Mouse (Mus musculus): ENCODE data around the gene Dach1. TPM values are rescaled to one million over a fixed set of nuclear protein-coding genes. Genes with fewer than 3 reads are reported as not detected.

Dach1 gene
- polyA plus RNA-seq, 1 experiment from 2014 or later: 4.0 TPM

DNA sequence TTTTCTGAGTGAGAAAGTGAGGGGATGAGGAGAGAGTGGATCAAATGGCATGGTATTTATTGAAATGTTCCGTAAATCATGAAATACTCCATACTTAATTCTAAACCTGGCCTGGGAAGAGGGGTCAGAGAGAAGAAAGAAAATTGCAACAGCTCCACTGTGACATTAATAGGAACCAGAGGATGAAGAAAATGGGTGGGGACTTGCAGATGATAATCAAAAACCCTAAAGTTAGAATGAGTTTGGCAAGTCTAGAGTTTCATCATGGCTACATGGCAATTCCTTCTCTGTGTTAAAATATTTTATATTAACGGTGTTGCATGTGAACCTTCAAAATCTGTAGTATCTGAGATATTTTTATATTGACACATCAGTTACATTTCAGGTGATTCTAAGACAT is 80.3 kb downstream of the Dach1 start:
- Histone ChIP-seq H3K27ac (no peak overlapping the region), H3K27me3 (ENCODE audit: insufficient read depth, poor library complexity, severe bottlenecking) (no peaks in the 10 kb centered on the region), H3K9me3 (no peaks in the 10 kb centered on the region), H3K4me1 (no peaks in the 10 kb centered on the region), H3K36me3 (no peaks in the 10 kb centered on the region), H3K4me3 (no peak overlapping the region)
- WGBS: 89% methylated on average over 2 of the region's 2 CpGs
- DNase-seq (ENCODE audit: low spot score): no peak

DNA sequence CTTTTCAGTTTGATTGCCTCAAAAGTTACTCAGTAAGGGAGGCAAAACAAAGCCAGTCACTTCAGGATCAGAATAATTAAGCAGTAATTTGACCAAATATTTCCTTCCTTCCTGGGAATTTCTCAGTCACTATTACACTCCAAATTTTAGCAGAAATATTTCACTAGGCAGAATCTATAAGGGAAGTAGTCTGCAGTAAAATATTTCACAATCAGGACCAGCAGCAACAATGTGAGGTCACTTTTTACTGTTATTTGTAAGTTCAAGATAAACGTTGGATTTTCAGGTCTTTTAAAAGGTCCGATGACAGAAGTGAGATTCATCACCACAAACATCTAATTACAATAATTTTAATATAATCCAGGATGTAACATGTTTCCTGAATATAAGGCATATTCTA is 82.2 kb downstream of the Dach1 start:
- H3K27ac ChIP-seq: no peak overlapping the region
- no peaks in the 10 kb centered on the region for H3K36me3 ChIP-seq
- no peak overlapping the region for H3K4me3 ChIP-seq
- DNase-seq (ENCODE audit: low spot score): no peak
- H3K9me3 ChIP-seq: no peaks in the 10 kb centered on the region
- no peaks in the 10 kb centered on the region for H3K4me1 ChIP-seq
- 78% methylated on average over 2 of the region's 2 CpGs for WGBS
- no peaks in the 10 kb centered on the region for H3K27me3 ChIP-seq (ENCODE audit: insufficient read depth, poor library complexity, severe bottlenecking)

DNA sequence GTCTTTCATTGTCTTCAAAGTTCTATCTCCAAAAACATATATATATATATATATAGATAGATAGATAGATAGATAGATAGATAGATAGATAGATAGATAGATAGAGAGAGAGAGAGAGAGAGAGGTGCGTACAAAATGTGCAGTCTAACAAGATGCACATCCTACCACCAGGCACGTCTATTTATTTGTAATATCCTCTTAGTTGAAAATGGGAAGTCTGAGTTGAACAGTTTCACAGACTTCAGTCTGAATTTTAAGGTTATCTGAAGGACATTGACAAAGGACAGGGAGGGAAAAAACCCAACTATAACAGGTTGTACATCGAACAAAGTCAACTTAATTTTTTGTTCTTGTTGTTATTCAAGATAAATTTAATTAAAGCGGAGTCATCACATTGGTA is 82.8 kb downstream of the Dach1 start:
- Histone ChIP-seq H3K36me3 (no peaks in the 10 kb centered on the region), H3K27ac (no peak overlapping the region), H3K27me3 (ENCODE audit: insufficient read depth, poor library complexity, severe bottlenecking) (no peaks in the 10 kb centered on the region), H3K9me3 (no peaks in the 10 kb centered on the region), H3K4me3 (no peak overlapping the region), H3K4me1 (no peaks in the 10 kb centered on the region)
- DNase-seq (ENCODE audit: low spot score): no peak
- WGBS: 83% methylated on average over 4 of the region's 4 CpGs

DNA sequence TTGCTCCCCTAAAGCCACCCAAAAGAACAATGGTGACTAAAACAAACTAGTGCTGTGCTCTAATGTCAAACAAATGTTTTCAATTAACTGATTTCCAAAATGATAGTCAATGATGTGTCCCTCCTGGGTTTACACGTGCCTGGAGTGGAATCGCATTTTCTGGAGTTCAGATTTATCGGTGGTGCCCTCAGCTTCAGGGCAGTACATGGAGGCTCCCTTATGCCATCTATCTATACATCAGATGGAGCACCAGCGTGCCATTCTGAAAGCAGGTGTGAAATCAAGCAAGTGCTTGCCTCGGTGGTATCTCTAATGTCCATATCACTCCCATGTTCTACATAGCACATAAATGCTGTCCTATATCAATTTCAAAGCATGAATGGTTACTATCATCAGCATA is 84.4 kb downstream of the Dach1 start:
- no peak overlapping the region for H3K4me3 ChIP-seq
- peaks cover 4% of the 10 kb centered on the region; the same call in 1 of the 2 replicates for H3K4me1 ChIP-seq
- DNase-seq (ENCODE audit: low spot score): no peak
- 77% methylated on average over 5 of the region's 5 CpGs for WGBS
- no peak overlapping the region for H3K27ac ChIP-seq
- no peaks in the 10 kb centered on the region for H3K36me3 ChIP-seq
- H3K9me3 ChIP-seq: no peaks in the 10 kb centered on the region
- H3K27me3 ChIP-seq (ENCODE audit: insufficient read depth, poor library complexity, severe bottlenecking): no peaks in the 10 kb centered on the region

DNA sequence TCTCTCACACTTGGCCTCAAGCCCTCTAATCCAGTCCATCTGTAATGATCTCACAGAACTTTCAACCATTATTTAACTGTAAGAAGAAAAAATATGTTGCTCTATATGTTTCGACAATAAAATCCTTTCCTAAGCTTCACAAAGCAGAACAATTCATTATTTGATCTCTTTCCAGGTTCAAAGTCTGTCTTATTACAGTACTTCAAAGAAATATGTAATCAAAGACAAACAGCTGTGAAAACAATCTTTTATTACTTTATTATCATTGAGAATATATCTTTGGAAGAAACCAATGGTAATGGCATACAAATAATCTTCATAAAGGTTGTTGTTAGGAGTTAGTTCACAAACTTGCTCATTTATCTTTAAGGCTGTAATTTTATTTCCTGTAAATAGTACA is 84.8 kb downstream of the Dach1 start:
- H3K27me3 ChIP-seq (ENCODE audit: insufficient read depth, poor library complexity, severe bottlenecking): no peaks in the 10 kb centered on the region
- H3K4me1 ChIP-seq: peaks cover 4% of the 10 kb centered on the region; the same call in 1 of the 2 replicates
- no peaks in the 10 kb centered on the region for H3K36me3 ChIP-seq
- 87% methylated on average over 1 of the region's 1 CpGs for WGBS
- DNase-seq (ENCODE audit: low spot score): no peak
- no peak overlapping the region for H3K4me3 ChIP-seq
- H3K9me3 ChIP-seq: no peaks in the 10 kb centered on the region
- H3K27ac ChIP-seq: no peak overlapping the region

DNA sequence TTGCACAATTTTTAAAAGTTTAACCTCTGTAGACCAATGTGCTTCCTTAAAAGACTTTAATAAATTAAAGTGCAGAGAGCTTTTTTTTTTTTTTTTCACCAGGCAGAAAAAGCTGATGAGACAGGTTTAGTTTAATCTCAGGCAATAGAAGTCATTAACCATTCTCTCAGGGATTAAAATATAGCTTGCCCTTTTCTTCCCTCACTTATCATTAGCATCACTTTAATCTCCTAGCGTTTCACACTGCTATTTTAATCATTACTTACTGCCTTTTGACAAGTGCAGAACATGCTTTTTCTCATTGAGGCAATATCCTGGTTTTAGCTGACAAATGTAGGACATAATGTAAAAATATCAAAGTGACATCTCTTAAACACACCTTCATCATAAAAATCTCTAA is 86.1 kb downstream of the Dach1 start:
- no peak for DNase-seq (ENCODE audit: low spot score)
- Histone ChIP-seq H3K4me1 (peaks cover 4% of the 10 kb centered on the region; the same call in 1 of the 2 replicates), H3K27ac (no peak overlapping the region), H3K9me3 (no peaks in the 10 kb centered on the region), H3K4me3 (no peak overlapping the region), H3K27me3 (ENCODE audit: insufficient read depth, poor library complexity, severe bottlenecking) (no peaks in the 10 kb centered on the region), H3K36me3 (no peaks in the 10 kb centered on the region)
- 49% methylated on average over 1 of the region's 1 CpGs for WGBS

DNA sequence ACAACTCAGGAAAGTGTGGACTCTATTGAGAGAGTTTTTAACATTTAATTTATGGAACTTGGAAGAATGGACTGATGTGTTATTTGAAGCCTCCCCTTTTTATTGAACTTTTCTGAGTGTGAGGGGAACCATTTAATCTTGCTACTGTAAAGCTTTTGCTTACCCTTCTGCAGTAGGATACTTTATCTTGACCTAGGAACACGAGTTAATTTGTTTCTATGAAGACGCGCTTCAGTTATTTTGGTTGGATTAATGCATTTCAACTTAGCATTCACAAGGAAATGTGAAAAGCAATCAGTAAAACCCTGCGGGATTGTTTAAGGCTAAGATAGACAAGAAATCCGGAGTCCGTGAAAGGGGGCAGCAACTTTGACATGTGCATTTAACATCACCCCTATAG is 89.6 kb downstream of the Dach1 start:
- H3K4me3 ChIP-seq: no peak overlapping the region
- no peaks in the 10 kb centered on the region for H3K9me3 ChIP-seq
- no peaks in the 10 kb centered on the region for H3K27me3 ChIP-seq (ENCODE audit: insufficient read depth, poor library complexity, severe bottlenecking)
- H3K36me3 ChIP-seq: no peaks in the 10 kb centered on the region
- peaks cover 4% of the 10 kb centered on the region; the same call in 1 of the 2 replicates for H3K4me1 ChIP-seq
- WGBS: 72% methylated on average over 6 of the region's 6 CpGs
- DNase-seq (ENCODE audit: low spot score): no peak
- H3K27ac ChIP-seq: 0 out of 2 replicates have a peak overlapping the region, but pooled peaks have one; percentile 29

DNA sequence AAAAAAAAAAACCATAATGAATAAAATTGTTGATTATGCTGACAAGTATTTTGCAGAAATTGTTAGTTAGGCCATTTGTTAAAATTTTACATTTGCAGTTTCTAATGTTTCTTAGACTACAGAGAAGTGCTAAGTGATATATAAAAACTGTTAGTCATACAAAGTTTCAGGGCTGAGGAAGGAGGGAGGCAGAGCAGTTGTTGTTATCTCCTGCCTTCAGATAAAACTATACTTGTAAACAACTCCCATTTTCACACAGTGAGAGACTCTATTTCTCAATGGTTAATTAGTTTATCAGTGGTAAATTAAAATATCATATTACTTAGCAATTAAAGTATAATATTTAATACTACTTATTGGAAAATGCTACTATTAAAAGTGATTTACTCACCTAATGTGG is 91.6 kb downstream of the Dach1 start:
- Histone ChIP-seq H3K4me3 (no peak overlapping the region), H3K36me3 (no peaks in the 10 kb centered on the region), H3K27me3 (ENCODE audit: insufficient read depth, poor library complexity, severe bottlenecking) (no peaks in the 10 kb centered on the region), H3K4me1 (peaks cover 11% of the 10 kb centered on the region; the same call in 1 of the 2 replicates), H3K9me3 (no peaks in the 10 kb centered on the region), H3K27ac (no peak overlapping the region)
- no peak for DNase-seq (ENCODE audit: low spot score)

DNA sequence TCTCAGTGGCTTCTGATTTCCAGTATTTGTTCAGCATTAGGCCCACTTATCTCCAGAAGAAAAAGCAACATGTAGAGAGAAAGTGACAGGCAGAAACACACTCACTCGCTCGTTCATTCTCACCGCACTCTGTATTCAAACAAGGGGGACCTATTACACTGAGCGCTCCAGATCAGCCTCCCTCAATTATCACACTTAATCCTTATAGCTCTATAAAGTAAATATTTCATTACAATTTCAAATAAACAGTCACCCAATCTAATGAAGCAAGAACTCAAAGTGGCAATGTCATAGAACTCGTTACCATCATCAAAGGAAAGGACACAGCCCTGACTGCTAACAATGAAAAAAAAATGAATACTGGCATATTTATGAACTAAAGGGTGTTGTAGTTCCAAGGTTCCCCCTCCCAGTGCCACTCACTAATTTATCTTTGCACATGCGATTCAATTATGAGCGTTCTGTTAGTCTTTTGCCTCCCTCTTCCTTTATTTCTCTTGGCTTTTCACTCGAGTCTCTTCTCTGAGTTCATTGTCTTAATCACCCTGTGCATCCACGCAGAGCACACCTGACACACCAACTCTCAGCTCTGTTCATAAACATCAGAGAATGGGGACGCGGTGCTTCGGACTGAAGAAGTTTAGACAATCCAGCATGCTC is 96.0 kb downstream of the Dach1 start:
- no peaks in the 10 kb centered on the region for H3K27me3 ChIP-seq (ENCODE audit: insufficient read depth, poor library complexity, severe bottlenecking)
- peaks cover 24% of the 10 kb centered on the region for H3K4me1 ChIP-seq
- no peaks in the 10 kb centered on the region for H3K36me3 ChIP-seq
- H3K27ac ChIP-seq: 0 out of 2 replicates have a peak overlapping the region, but pooled peaks have one; percentile 13
- no peak overlapping the region for H3K4me3 ChIP-seq
- DNase-seq (ENCODE audit: low spot score): no peak
- no peaks in the 10 kb centered on the region for H3K9me3 ChIP-seq
- 76% methylated on average over 12 of the region's 12 CpGs for WGBS

DNA sequence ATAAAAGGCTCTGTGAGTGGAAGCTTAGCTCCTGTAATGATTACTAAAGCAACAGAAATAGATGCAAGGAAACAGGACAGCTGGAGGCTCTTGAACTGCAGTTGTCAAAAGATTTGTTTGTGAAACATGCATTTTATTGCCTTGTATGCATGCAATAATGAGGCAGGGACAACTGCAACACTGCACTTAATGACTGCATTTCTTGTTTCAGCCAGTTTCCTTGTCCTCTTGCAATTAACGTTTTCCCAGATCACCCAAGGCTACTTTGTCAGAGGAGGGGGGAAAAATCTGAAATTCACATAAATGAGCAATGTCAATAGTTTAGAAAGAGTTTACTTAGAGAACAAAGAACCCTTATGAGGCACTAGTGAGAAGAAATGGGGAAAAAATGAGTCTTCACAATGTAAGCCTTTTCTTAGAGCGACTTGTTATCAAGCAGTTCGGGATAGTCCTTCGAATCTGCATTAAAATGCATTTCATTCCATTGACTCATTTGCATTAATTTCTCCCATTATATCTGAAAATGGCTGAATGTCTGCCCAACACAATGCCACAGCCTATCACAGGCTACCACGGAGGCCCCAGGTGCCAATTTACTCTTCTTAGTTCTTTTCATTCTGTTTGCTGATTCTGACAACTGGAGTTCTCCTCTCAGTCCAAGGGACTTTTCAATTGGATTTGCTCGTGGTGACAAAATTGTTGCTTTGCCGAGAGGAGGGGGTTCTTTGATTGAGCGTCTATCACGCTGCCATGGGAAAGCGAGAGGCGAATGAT is 96.7 kb downstream of the Dach1 start:
- Histone ChIP-seq H3K4me3 (no peak overlapping the region), H3K36me3 (no peaks in the 10 kb centered on the region), H3K4me1 (peaks cover 24% of the 10 kb centered on the region), H3K27ac (peak overlapping the region; percentile 62; the same call in 1 of the 2 replicates), H3K27me3 (ENCODE audit: insufficient read depth, poor library complexity, severe bottlenecking) (no peaks in the 10 kb centered on the region), H3K9me3 (no peaks in the 10 kb centered on the region)
- WGBS: 45% methylated on average over 11 of the region's 11 CpGs
- no peak for DNase-seq (ENCODE audit: low spot score)

DNA sequence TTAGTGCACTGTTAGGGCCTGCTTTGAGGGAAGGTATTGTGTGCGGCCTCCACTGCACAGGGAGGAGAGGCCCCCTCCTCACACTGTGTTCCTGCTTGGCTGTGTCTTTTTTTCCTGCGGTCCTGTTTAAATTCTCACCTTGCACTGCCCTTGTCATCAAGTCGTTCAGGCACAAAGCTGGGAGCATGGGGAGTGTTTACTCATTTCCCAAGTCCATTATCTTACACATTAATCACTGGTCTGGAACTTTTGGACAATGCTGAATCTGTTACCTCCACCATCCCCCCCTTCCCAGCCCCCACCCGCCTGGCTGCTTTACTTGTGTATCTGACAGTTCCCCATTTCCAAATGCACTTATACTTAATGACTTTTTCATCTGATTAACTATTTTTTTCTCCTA is 97.7 kb downstream of the Dach1 start:
- DNase-seq (ENCODE audit: low spot score): no peak
- H3K27ac ChIP-seq: peak overlapping the region; percentile 70; the same call in 1 of the 2 replicates

DNA sequence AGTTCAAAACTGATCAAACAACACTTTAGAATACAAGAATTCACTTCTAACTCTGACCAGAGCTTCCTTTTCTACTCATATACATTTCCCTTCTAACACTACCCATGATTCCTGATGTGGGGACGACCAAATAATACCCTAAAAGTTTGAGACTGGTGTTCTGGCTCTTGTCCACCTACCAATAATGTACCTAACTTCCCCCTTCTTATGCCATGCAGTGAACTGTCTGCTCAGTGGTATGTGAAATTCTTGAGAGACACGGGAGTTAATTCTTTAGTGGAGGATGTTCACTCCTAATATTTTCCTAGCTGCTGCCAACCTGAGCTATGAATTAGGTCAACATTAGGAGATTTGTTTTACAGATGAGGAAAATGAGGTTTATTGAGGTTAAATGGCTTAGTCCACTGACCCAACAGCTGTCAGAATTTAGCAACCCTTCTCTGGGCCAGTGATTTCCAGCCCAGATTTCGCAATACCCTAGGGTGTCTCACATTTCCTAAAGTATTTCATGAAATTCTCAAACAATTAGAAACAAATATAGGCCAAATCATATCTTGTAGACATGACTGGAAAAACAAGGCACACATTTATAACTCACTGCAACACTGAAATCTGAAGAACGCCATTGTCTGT is 102.2 kb downstream of the Dach1 start:
- Histone ChIP-seq H3K36me3 (no peaks in the 10 kb centered on the region), H3K4me3 (no peak overlapping the region), H3K27me3 (ENCODE audit: insufficient read depth, poor library complexity, severe bottlenecking) (no peaks in the 10 kb centered on the region), H3K9me3 (no peaks in the 10 kb centered on the region), H3K4me1 (peaks cover 13% of the 10 kb centered on the region), H3K27ac (no peak overlapping the region)
- DNase-seq (ENCODE audit: low spot score): no peak
- WGBS: 78% methylated on average over 4 of the region's 4 CpGs

More for the DNA sequence above, 97.7 kb downstream of the Dach1 start:
- Histone ChIP-seq H3K27me3 (ENCODE audit: insufficient read depth, poor library complexity, severe bottlenecking) (no peaks in the 10 kb centered on the region), H3K9me3 (no peaks in the 10 kb centered on the region), H3K36me3 (no peaks in the 10 kb centered on the region), H3K4me1 (peaks cover 24% of the 10 kb centered on the region), H3K4me3 (no peak overlapping the region)
- 19% methylated on average over 4 of the region's 4 CpGs for whole genome bisulfite sequencing

DNA sequence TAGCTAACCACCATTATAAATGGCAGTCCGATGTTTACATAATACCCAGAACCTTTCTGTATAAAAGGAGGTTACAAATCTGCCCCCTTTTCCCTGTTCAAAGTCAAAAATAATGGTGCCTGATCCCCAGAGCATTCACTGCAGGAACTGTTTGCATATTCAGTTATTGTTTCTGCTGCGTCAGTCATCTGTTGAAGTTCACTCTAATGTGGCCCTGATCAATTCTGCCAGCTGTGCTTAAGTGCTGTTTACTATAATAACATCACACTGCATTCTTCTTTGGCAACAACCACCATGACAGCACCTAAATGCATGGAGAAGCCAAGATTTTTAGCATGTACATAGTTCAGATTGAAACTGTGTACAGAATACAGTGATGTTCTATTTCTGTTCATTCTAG is 105.4 kb downstream of the Dach1 start:
- Histone ChIP-seq H3K9me3 (no peaks in the 10 kb centered on the region), H3K4me1 (no peaks in the 10 kb centered on the region), H3K36me3 (no peaks in the 10 kb centered on the region), H3K27me3 (ENCODE audit: insufficient read depth, poor library complexity, severe bottlenecking) (no peaks in the 10 kb centered on the region), H3K4me3 (no peak overlapping the region), H3K27ac (no peak overlapping the region)
- no peak for DNase-seq (ENCODE audit: low spot score)
- 86% methylated on average over 2 of the region's 2 CpGs for WGBS

Data from heart, embryonic 10.5 days (tissue).